Mouse (Mus musculus) cerebral cortex, adult 2 months (tissue): ENCODE measurements around the gene Tsc2.

Source experiments
- WGBS: fragments of 180-500 bp; shearing (Covaris S2); methylation state at CpG from one replicate; pipeline ENCODE4 v1.1.7; 2018; 5-methylcytosine and 5-hydroxymethylcytosine counted together

The Tsc2 gene

DNA sequence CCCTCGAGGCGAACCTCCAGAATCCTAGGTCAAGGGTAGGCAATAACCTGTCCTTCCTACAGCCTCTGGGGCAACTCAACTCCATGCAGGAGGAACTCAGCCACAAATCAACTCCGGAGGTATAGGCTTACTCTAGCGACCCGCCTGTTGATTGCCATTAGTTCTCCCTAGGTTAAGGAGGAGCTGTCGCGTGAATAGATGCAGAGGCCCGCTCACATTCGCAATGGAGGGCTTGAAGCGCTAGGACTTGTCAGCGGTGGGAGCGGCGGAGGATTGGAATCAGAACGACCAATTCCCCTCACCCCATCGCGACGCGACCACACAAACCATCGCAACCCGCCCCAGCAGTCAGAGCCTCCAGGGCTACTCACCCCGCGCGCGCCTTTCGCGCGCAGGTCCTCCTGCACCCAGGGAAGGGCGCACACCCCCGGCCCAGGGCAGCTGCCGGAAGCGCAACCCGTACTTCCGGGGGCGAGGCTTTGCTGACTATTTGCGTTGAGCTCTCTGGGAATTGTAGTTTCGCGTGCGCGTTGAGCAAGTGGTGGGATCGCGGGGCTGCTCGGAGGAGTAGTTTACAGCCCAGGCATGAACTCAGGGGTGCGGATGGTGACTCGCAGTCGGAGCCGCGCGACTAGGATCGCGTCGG, at the start of gene Tsc2, which contains the start of gene Nthl1:
Gene Tsc2, minus strand, starts transcription at position 464 of the 646 bp plus-strand sequence.
Gene Nthl1, plus strand, starts transcription at position 514 of the 646 bp plus-strand sequence.
- 1% methylated on average over 51 of the region's 51 CpGs for WGBS

GRCm38 (mm10) chr17:24677500-24678080, 45.2 kb upstream of the Tsc2 start:
- WGBS: 95% methylated on average over 24 of the region's 24 CpGs

DNA sequence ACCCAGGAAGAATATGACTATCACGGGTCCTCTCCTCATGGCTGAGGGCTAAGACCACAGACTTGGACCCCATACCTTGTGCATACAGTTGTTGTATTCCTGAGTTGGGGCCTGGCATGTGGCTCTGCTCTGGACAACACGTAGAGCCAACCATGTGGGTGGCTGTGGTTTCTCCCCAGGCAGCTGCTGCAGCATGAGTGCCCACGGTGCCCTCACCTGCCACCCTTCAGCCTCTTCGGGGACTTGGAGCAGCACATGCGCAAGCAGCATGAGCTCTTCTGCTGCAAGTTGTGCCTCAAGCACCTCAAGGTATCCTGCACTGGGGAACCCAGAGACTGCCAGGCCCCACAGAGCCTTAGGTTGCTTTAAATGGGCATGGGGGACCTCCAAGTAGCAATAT, 44.4 kb upstream of the Tsc2 start:
- 89% methylated on average over 5 of the region's 5 CpGs for WGBS

DNA sequence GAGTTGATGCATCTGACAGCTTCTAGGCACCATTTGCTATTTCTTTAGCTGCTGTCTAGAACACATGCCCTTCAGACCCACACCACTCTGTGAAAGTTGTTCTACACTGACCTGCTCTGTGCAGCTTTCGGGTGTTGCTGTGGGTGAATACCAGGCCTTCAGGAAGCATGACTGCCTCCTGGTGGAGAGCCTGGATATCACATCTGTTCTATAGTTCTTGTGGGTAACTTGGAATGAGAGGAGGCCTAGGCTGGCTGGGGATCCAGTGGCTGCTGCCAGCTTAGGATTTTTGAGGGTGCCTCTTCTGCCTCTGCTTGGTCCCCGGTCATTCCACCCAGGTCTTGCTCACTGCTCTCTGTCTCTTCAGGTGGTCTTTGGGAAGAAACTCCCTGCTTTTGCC, 43.8 kb upstream of the Tsc2 start:
- 50% methylated on average over 2 of the region's 2 CpGs for WGBS

DNA sequence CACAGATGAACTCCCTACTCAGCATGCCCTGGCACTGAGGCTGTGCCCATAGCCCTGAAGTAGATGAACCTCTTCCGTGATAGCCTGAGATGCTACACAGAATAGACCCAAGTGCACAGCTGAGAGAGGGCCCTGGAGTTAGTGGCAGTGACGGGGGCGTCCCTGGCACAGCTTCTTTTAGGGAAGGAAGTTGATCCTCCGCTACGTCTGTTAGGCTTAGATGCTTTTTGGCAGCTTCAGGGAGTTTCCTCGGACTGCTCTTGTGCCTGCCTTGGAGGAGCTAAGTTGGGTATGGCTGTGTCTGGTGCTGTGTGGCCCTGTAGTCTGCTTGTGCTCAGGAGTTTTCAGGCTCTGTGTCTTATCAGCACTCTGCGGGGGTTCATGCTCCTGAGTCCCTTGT, 41.8 kb upstream of the Tsc2 start:
- WGBS: 31% methylated on average over 7 of the region's 7 CpGs

DNA sequence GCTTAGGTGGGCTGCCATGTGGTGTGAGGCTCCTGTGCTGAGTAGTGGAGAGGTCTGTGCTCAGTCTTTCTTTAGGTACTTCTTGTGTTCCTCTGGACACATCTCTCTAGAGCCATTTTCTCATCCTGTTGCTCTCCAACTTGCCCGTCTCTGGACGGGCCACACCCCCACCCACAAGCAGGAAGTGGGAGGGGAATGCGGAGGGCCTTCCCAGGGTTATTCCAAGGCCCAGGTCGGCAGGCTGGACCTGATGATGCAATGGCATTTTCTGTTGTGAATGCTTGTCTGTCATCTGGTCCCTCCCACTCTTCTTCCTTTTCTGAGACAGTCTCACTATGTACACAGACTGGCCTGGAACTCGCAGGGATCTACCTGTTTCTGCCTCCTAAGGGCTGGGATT, 39.7 kb upstream of the Tsc2 start:
- 27% methylated on average over 5 of the region's 5 CpGs for WGBS

GRCm38 (mm10) chr17:24671346-24671745, 38.9 kb upstream of the Tsc2 start:
- WGBS: 73% methylated on average over 5 of the region's 5 CpGs

- WGBS: 5% methylated on average over 8 of the region's 8 CpGs
Measured at GRCm38 (mm10) chr17:24670246-24670844, 37.9 kb upstream of the Tsc2 start.

GRCm38 (mm10) chr17:24669545-24670245, 37.3 kb upstream of the Tsc2 start, which contains the start of gene Zfp598:
Gene Zfp598, plus strand, starts transcription at chr17:24669687.
- under 1% methylated on average over 80 of the region's 80 CpGs for WGBS

DNA sequence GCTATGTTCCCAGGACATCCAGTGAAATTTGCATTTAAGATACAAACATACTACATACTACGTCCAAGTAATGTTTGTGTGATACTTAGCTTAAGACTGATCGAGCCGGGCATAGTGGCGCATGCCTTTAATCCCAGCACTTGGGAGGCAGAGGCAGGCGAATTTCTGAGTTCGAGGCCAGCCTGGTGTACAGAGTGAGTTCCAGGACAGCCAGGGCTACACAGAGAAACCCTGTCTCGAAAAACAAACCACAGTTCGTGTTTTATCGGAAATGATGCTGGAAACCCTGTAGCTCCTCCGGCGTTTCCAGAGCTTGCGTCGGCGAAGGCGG, 36.7 kb upstream of the Tsc2 start:
- 7% methylated on average over 15 of the region's 15 CpGs for WGBS

GRCm38 (mm10) chr17:24667416-24667815, 35.0 kb upstream of the Tsc2 start:
- WGBS: 19% methylated on average over 6 of the region's 6 CpGs

GRCm38 (mm10) chr17:24667011-24667410, 34.6 kb upstream of the Tsc2 start:
- 78% methylated on average over 7 of the region's 7 CpGs for WGBS

GRCm38 (mm10) chr17:24658017-24658758, 25.8 kb upstream of the Tsc2 start, which contains the start of gene Npw:
Gene Npw, minus strand, starts transcription at chr17:24658457.
- 5% methylated on average over 47 of the region's 47 CpGs for WGBS

DNA sequence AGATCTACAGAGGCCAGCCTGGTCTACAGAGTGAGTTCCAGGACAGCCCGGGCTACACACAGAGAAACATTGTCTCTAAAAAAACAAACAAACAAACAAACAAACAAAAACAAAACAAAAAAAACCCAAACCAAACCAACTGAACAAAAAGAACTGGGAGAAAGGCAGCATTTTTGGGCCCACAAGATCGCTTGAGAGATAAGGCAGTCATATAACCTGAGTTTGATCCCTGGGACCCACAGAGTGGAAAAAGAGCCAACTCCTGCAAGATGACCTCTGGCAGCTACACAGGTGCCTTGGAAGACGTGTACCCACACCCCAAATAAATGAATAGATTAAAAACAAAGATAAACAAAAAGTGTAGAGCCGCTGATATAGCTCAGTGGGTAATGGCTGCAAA, 22.5 kb upstream of the Tsc2 start:
- whole genome bisulfite sequencing: 85% methylated on average over 4 of the region's 4 CpGs

- 8% methylated on average over 19 of the region's 19 CpGs for WGBS
Measured at GRCm38 (mm10) chr17:24653967-24654710, 21.7 kb upstream of the Tsc2 start.

DNA sequence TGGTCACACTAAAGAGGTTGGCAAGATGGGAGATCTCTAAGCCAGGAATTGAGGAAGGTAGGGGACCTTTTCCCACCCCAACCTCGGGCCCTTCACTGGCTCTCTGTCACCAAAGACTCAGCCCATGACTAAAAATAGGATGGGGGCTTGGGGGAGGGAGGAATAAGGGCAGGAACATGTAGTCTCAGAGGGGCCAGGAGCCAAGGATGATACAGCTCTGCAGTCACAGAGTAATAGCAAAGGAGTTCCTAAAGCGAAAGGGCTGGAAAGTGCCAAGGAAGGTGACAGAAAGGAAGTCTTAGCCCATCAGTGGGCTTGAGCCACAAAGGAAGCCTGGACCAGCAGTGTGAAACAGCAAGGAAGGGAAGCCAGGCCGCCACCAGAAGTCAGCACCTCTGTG, 19.4 kb upstream of the Tsc2 start:
- WGBS: 61% methylated on average over 3 of the region's 3 CpGs

GRCm38 (mm10) chr17:24650766-24651165, 18.3 kb upstream of the Tsc2 start:
- WGBS: 75% methylated on average over 4 of the region's 4 CpGs

DNA sequence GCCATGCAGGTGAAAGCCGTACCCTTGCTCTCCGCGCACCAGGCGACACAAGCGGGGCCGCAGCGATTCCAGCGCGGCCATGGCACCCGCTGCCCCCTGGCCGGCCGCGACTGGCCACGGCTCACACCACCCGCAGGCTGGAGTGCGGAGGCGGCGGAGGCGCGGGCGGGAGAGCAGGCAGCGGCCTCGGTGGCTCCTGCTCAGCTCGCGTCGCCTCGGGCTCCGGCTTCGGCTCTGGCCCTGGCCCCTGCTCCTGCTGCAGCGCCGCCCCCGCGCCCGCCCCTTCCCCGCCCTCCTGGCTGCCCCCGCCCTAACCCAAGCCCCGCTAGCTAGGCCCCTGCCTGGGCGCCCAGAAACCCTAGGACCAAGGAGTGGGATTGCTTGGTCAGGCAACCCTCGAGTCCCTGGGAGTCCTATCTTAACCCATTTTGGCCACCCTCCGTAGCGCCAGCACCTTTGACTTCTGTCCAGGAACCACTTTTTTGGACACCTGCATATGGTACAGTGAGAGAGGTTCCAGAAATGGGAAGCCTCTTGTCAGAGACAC, 17.7 kb upstream of the Tsc2 start, which contains the start of gene Slc9a3r2:
Gene Slc9a3r2, minus strand, starts transcription at position 258 of the 547 bp plus-strand sequence.
- 1% methylated on average over 41 of the region's 41 CpGs for WGBS

- 2% methylated on average over 35 of the region's 35 CpGs for WGBS
Measured at GRCm38 (mm10) chr17:24649581-24650069, 17.2 kb upstream of the Tsc2 start.

- WGBS: 63% methylated on average over 10 of the region's 10 CpGs
Measured at GRCm38 (mm10) chr17:24648731-24649377, 16.4 kb upstream of the Tsc2 start.
